ENCODE assay signal across 8 mouse cellular contexts in genomic region chr4:130391265-130391664, GRCm38 (mm10). TPM values are rescaled to one million over a fixed set of nuclear protein-coding genes. Genes with fewer than 3 reads are reported as not detected.
DNase-seq lines count a peak whose midpoint lies in the region; ATAC-seq lines count a peak whose summit lies in the region.

No protein-coding gene starts in this region.

- 0 out of 2 replicates have a peak, but pooled peaks cover 3% of the 10 kb centered on the region for H3K36me3 ChIP-seq in hindbrain, embryonic 11.5 days (ENCODE audit: control insufficient read depth, insufficient read depth, low read length)
- peaks cover 43% of the 10 kb centered on the region for H3K36me3 ChIP-seq in hindbrain, embryonic 12.5 days
- peaks cover 11% of the 10 kb centered on the region for H3K36me3 ChIP-seq in midbrain, embryonic 11.5 days (ENCODE audit: control insufficient read depth, insufficient read depth, low read length)
- H3K36me3 ChIP-seq in midbrain, embryonic 15.5 days (replicated peaks): peaks cover 19% of the 10 kb centered on the region
- H3K36me3 ChIP-seq in neural tube, embryonic 15.5 days: peaks cover 34% of the 10 kb centered on the region

- no peaks in the 10 kb centered on the region for H3K27me3 ChIP-seq in hindbrain, embryonic 11.5 days (ENCODE audit: control insufficient read depth, insufficient read depth, low read length)
- H3K27me3 ChIP-seq in hindbrain, embryonic 12.5 days: no peaks in the 10 kb centered on the region
- no peaks in the 10 kb centered on the region for H3K27me3 ChIP-seq in midbrain, embryonic 11.5 days (ENCODE audit: control insufficient read depth, insufficient read depth, low read length)
- H3K27me3 ChIP-seq in midbrain, embryonic 15.5 days (replicated peaks): no peaks in the 10 kb centered on the region
- H3K27me3 ChIP-seq in neural tube, embryonic 15.5 days (replicated peaks): no peaks in the 10 kb centered on the region

- WGBS in hindbrain, embryonic 11.5 days: 72% methylated on average over 3 of the region's 3 CpGs
- 57% methylated on average over 3 of the region's 3 CpGs for WGBS in hindbrain, embryonic 12.5 days
- WGBS in midbrain, embryonic 11.5 days: 71% methylated on average over 3 of the region's 3 CpGs
- 63% methylated on average over 3 of the region's 3 CpGs for WGBS in midbrain, embryonic 15.5 days
- 56% methylated on average over 3 of the region's 3 CpGs for WGBS in neural tube, embryonic 15.5 days

- H3K4me3 ChIP-seq in hindbrain, embryonic 11.5 days (ENCODE audit: low read depth, low read length): no peak overlapping the region
- H3K4me3 ChIP-seq in hindbrain, embryonic 12.5 days: no peak overlapping the region
- H3K4me3 ChIP-seq in midbrain, embryonic 11.5 days (ENCODE audit: low read depth, low read length): no peak overlapping the region
- H3K4me3 ChIP-seq in midbrain, embryonic 15.5 days: no peak overlapping the region
- H3K4me3 ChIP-seq in neural tube, embryonic 15.5 days (replicated peaks): no peak overlapping the region

- H3K27ac ChIP-seq in hindbrain, embryonic 11.5 days (ENCODE audit: low read depth, low read length): no peak overlapping the region
- H3K27ac ChIP-seq in hindbrain, embryonic 12.5 days: no peak overlapping the region
- no peak overlapping the region for H3K27ac ChIP-seq in midbrain, embryonic 11.5 days (ENCODE audit: low read depth, low read length)
- H3K27ac ChIP-seq in midbrain, embryonic 15.5 days: no peak overlapping the region
- H3K27ac ChIP-seq in neural tube, embryonic 15.5 days (replicated peaks): peak overlapping the region; percentile 9; the same call in 1 of the 2 replicates

- ATAC-seq in hindbrain, embryonic 11.5 days (ENCODE audit: low FRiP score): no peak
- no peak for ATAC-seq in hindbrain, embryonic 12.5 days (ENCODE audit: low FRiP score)
- ATAC-seq in midbrain, embryonic 11.5 days (ENCODE audit: low FRiP score): no peak
- ATAC-seq in midbrain, embryonic 15.5 days (replicated peaks): no peak
- ATAC-seq in neural tube, embryonic 15.5 days (ENCODE audit: low FRiP score): no peak

- no peak overlapping the region for H3K9ac ChIP-seq in hindbrain, embryonic 11.5 days (ENCODE audit: low read depth, low read length)
- H3K9ac ChIP-seq in hindbrain, embryonic 12.5 days: no peak overlapping the region
- H3K9ac ChIP-seq in midbrain, embryonic 11.5 days (ENCODE audit: low read length): no peak overlapping the region
- H3K9ac ChIP-seq in midbrain, embryonic 15.5 days: no peak overlapping the region
- no peak overlapping the region for H3K9ac ChIP-seq in neural tube, embryonic 15.5 days (replicated peaks)

- H3K9me3 ChIP-seq in hindbrain, embryonic 11.5 days (ENCODE audit: control insufficient read depth, low read length): no peaks in the 10 kb centered on the region
- H3K9me3 ChIP-seq in hindbrain, embryonic 12.5 days (replicated peaks): no peaks in the 10 kb centered on the region
- no peaks in the 10 kb centered on the region for H3K9me3 ChIP-seq in midbrain, embryonic 11.5 days (ENCODE audit: control insufficient read depth, low read length)
- no peaks in the 10 kb centered on the region for H3K9me3 ChIP-seq in midbrain, embryonic 15.5 days
- H3K9me3 ChIP-seq in neural tube, embryonic 15.5 days (replicated peaks): no peaks in the 10 kb centered on the region

- peak; percentile 36 for DNase-seq in hindbrain, embryonic 11.5 days (ENCODE audit: low spot score)
- DNase-seq in midbrain, embryonic 11.5 days (ENCODE audit: low spot score, missing footprints): peak; percentile 82
- DNase-seq in embryo, embryonic 11 days: peak; percentile 46
- no peak for DNase-seq in adipocyte (ENCODE audit: low spot score)
- DNase-seq in kidney, adult 8-10 months: no peak

- H3K4me1 ChIP-seq in hindbrain, embryonic 11.5 days (replicated peaks; ENCODE audit: control insufficient read depth, insufficient read depth, low read length): no peaks in the 10 kb centered on the region
- peaks cover 10% of the 10 kb centered on the region; the same call in 1 of the 2 replicates for H3K4me1 ChIP-seq in hindbrain, embryonic 12.5 days
- H3K4me1 ChIP-seq in midbrain, embryonic 11.5 days (ENCODE audit: control insufficient read depth, insufficient read depth, low read length): no peaks in the 10 kb centered on the region
- no peaks in the 10 kb centered on the region for H3K4me1 ChIP-seq in midbrain, embryonic 15.5 days
- peaks cover 22% of the 10 kb centered on the region for H3K4me1 ChIP-seq in neural tube, embryonic 15.5 days

- no peak overlapping the region for H3K4me2 ChIP-seq in hindbrain, embryonic 11.5 days (replicated peaks; ENCODE audit: low read depth, low read length)
- no peak overlapping the region for H3K4me2 ChIP-seq in hindbrain, embryonic 12.5 days (replicated peaks)
- H3K4me2 ChIP-seq in midbrain, embryonic 11.5 days: no peak overlapping the region
- H3K4me2 ChIP-seq in midbrain, embryonic 15.5 days: no peak overlapping the region
- no peak overlapping the region for H3K4me2 ChIP-seq in neural tube, embryonic 15.5 days

RNA-seq across cellular contexts. Expression of gene Snrnp40, which starts 31.3 kb away (rescaled TPM):
- polyA plus RNA-seq in hindbrain, embryonic 11.5 days (2014; fragmentation: Nextera tagmentation; extraction: Ambion mirVana): 190 and 204 TPM in 2 replicates
- 147 and 151 TPM in 2 replicates for polyA plus RNA-seq in hindbrain, embryonic 12.5 days (2016; fragmentation: Nextera tagmentation; extraction: Ambion mirVana)
- 220 and 223 TPM in 2 replicates for polyA plus RNA-seq in midbrain, embryonic 11.5 days (2014; fragmentation: Nextera tagmentation; extraction: Ambion mirVana)
- 106 and 110 TPM in 2 replicates for polyA plus RNA-seq in midbrain, embryonic 15.5 days (2015; fragmentation: Nextera tagmentation; extraction: Ambion mirVana)
- polyA plus RNA-seq in neural tube, embryonic 15.5 days (2015; fragmentation: Nextera tagmentation; extraction: Ambion mirVana): 91.8 and 104 TPM in 2 replicates

RNA-seq across cellular contexts. Expression of gene Zcchc17, which starts 31.5 kb away (rescaled TPM):
- 79.3 and 85.1 TPM in 2 replicates for polyA plus RNA-seq in hindbrain, embryonic 11.5 days (2014; fragmentation: Nextera tagmentation; extraction: Ambion mirVana)
- 76.2 and 80.5 TPM in 2 replicates for polyA plus RNA-seq in hindbrain, embryonic 12.5 days (2016; fragmentation: Nextera tagmentation; extraction: Ambion mirVana)
- 81.2 and 84.7 TPM in 2 replicates for polyA plus RNA-seq in midbrain, embryonic 11.5 days (2014; fragmentation: Nextera tagmentation; extraction: Ambion mirVana)
- polyA plus RNA-seq in midbrain, embryonic 15.5 days (2015; fragmentation: Nextera tagmentation; extraction: Ambion mirVana): 83.5 and 84.1 TPM in 2 replicates
- 93.9 and 95.3 TPM in 2 replicates for polyA plus RNA-seq in neural tube, embryonic 15.5 days (2015; fragmentation: Nextera tagmentation; extraction: Ambion mirVana)

Comparison
In these comparisons a context has a peak if more than half of its experiments do, and no peak if none do; other contexts are left out.
1. DNase-seq: peak in hindbrain, embryonic 11.5 days (single experiment), midbrain, embryonic 11.5 days (single experiment) and embryo, embryonic 11 days (single experiment); none in adipocyte (single experiment) and kidney, adult 8-10 months (0 of 2).